Mouse (Mus musculus): Measurements from ENCODE around the gene Slc44a5.

DNA sequence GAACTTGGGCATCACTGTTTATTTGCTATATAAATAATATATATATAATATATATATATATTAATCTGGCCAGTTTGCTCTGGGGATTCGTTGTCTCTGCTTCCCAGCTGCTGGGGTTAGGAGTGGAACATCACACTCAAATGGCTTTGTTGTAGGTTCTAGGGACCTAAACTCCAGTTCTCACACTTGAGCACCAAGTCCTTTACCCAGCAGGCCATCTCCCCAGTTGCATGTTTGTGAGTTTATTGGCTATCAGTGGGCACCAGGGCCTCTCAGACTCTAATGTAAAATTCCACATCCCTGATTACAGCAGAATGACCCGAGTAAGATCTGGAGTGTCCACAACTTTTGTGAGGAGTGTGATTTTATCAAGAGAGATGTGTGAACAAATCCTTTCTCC lies 161.5 kb downstream of the Slc44a5 start:
- no peak for TF ChIP-seq POLR2A (IDR thresholded peaks at IDR 0.05; ENCODE audit: borderline replicate concordance, low read depth, low read length)
- TF ChIP-seq CTCF (IDR thresholded peaks at IDR 0.05; ENCODE audit: low read depth, low read length) = no peak
